Mouse (Mus musculus) frontal cortex, postnatal 14 days (tissue): Measurements from ENCODE around the gene Adgrl3.

Experiments used
- DNase-seq, 2 experiments: peaks; one replicate each; pipeline ENCODE4 v3.0.0; 2022; ENCODE audit warnings: low spot score in 2 of 2

The Adgrl3 gene

DNA sequence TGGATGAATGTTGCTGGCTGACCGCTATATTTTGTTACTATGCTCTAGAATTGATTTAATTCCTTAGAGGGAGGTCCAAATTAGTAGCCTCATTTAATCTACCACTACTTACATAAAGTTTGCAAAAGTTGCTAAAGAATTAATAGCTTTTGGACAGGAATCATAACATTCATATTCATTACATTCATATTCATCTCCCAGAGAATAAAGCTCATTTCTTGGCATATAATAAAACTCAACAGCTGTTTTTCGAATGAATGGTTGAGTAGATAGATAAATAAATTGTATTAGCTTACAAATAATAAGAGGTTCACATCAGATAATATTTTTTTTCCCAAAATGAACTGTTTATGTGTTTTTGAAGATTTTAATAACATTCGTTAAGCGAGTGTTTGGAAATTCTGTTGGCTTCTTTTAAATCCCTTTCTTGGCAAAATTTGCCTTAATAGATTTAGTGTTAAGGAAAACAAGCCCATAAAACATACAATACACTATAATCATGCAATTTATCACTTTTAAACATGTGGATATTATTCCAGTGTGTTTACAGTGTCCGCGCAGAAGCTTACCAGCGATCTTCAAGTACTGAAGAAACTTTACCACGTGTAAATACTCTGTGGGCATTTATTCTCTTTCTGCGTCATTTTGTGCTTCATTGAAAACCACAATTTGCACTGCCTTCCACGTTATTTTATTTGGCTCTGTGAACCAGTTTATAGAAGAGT, 350.4 kb downstream of the Adgrl3 start:
- no peak for DNase-seq

DNA sequence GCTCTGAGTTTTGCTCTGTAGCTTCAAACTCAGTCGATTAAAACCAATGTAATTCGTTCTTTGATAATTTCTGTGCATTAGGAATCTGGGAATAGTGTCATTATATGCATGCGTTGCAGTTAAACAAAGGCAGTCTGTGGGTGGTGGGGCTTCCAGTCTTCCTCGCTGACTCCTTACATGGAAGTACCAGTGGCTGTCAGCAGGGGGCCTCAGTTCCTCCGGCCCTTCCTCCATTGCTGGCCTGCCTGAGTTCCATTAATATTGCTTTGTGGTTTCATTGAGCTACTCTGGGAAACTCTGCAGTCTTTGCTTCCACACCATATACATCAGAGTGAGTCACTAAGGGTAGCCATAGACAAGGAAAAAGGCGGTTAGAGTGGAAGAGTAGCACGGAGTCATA, 356.1 kb downstream of the Adgrl3 start:
- no peak for DNase-seq

DNA sequence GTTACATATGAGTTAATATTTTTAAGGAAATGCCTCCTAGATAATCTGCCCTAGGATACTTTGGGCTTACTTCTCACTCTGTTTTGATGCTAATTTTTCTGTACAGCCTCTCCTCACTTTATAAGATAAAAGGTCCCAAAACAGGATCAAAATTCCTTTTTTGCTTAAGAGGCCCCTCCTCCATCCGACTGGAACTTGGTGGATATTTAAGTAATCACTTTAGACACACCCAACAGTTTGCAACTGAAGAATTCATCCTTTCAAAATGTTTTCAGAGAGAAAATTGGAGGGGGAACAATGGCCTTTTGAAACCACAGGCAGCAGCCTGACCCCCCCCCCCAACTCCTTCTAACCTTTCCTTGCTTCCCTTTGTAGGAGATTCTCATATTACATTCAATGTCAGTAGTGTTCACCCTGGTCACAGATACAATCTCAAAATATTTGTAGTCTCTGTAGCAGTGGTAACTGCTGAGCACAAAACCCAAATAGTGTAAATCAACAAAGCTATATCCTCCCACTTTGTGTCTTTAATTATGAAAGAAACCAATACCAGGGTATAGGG, 385.7 kb downstream of the Adgrl3 start:
- DNase-seq, result no peak

DNA sequence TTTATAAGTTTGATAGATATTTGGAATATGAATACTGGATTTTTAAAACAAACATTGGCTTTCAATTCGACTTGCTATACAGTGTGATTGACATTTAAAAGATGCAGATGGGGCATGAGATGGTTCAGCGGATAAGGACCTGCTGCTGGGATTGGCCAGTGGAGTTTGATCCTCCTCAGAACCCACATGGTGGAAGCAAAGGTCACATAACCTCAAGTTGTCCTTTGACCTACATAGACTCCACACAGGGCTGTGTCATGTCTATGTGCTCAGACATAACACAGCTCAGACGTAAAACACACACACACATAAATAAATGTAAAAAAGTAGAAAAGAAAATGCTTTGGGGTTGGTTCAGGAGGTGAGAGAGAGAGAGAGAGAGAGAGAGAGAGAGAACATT, 397.4 kb downstream of the Adgrl3 start:
- DNase-seq, result no peak

GRCm38 (mm10) chr5:81427393-81427792, 407.5 kb downstream of the Adgrl3 start:
- no peak for DNase-seq

DNA sequence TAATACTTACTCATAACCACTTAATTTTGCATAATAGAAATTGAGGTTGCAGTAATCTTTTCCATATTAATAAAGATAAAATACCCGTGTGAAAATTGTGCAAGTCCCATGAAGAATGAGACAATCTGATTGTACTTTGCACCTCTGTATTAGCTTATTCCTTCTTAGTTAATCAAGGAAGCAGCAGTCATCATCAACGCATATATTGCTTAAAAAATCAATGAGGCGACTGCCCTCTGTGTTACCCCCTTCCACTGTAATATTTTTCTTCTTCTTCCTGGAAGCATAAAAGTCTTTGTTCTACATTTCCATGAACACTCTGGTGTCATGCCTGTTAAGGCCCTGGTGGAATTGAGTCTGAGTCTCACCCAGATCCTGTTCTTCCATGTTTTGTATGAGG, 416.4 kb downstream of the Adgrl3 start:
- DNase-seq, result no peak

DNA sequence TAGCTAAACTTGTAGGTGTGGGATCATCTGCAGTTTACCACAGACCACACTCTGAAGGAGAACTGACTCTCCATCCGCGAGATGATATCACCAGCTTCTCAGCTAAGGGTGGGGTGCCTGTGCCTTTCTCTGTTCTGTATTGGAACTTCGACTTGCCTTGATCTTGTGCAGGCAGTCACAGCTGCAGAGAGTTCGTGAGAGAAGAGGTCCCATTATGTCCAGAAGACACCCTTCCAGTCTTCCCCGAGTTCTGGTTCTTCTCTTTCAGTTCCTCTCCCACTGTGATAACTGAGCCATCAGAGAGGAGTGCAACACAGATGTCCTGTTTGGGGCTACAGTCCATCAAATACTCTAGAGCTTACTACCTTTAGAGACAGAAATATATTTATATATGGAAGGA, 422.2 kb downstream of the Adgrl3 start:
- no peak for DNase-seq

DNA sequence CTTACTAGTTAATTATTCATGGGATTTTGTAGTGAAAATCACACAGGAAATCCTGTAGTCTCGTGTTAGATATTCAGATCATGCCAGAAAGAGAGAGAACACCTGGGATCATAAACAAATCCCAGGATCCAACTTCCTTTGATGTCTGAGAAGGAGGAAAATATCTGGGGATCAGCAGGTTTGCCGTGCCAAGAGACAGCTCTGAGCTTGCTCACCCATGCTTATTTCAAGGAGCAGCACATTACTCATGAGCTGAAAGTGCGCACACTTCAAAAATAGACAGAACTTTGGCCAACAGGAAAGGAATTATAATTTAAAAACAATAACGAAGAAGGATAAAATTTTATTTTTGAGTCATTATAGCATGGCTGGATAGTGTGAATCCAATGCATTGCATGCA, 446.0 kb downstream of the Adgrl3 start:
- no peak for DNase-seq

DNA sequence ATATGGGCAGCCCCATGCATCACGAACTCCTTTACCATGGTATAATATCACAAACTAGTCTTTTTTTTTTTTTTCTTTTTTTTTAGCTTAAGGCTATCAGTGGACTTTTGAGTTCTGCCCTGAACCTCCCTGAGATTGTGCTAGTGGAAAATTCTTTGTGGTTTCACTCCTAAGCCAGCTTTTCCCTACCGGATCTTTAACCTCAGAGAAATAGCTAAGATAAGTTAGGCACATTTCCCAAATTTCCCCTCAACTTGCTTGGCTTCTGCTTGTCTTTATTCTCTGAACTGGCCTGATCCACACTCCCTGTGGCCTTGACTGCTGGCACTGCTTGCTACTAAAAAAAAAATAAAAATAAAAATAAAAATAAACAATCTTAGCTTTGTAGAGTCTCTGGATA, 454.7 kb downstream of the Adgrl3 start:
- DNase-seq, result no peak

DNA sequence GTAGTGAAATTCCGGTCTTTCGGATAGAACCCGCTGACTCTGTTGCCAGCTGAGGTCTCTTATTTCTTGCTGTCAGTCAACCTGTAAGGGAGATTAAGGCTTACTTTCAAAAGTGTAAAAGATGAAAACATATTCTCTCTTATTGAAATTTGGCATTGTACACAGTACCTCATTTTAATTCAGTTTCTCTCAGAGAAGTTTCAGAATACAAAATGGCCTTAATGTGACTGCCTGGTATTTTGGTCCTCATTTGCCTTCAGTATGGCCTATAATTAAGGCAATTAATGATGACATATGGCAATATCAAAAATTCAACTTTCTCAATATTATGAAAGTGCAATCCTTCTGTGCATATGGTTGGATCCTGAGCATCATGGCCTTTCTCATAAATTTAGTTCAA, 455.5 kb downstream of the Adgrl3 start:
- DNase-seq, result no peak

- no peak for DNase-seq
These were observed 456.2 kb downstream of the Adgrl3 start for GRCm38 (mm10) chr5:81475971-81476606.

- DNase-seq, result no peak
These were observed 461.0 kb downstream of the Adgrl3 start for GRCm38 (mm10) chr5:81480911-81481310.

- DNase-seq, result no peak
These were observed 464.0 kb downstream of the Adgrl3 start for GRCm38 (mm10) chr5:81483890-81484289.

- DNase-seq, result no peak
These were observed 481.1 kb downstream of the Adgrl3 start for GRCm38 (mm10) chr5:81501076-81501475.

DNA sequence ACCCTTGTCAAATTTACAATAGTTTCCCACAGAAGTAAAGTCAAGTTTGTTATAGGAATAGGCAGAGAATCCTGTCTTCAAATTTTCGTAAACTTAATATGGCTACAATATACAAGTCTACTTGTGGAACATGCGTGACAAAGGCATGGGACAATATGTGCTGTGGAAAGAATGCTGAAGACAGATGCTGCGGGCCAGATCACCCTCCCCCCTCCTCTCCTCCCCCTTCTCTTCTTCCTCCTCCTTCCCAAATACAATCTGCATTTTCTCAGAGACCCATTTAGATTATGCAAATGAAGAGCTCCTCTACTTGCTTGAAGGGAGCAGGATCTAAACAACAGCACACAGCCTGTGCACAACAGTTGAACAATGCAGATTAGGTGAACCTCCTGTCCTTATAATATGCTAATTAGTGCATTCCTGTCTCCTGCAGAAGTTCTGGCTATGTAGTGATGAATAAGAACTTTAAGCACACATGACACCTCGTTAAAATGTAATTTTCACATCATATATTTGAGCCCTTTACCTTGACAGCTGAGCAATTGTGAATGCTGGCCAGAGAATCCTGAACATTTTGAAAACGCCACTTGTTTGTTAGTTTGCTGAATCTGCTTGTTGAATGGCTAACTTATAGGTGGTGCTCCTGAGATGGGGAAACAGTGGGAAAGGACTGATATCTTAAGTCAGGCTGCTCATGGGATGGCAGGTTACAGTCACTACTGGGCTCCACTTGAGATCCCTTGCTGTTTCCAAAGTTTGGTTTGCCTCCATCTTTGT, 499.0 kb downstream of the Adgrl3 start:
- no peak for DNase-seq

GRCm38 (mm10) chr5:81519497-81520382, 499.8 kb downstream of the Adgrl3 start:
- peak in 1 of 2 experiments; percentile 22 for DNase-seq

GRCm38 (mm10) chr5:81522760-81523159, 502.8 kb downstream of the Adgrl3 start:
- no peak for DNase-seq

GRCm38 (mm10) chr5:81524532-81524961, 504.6 kb downstream of the Adgrl3 start:
- DNase-seq, result no peak

DNA sequence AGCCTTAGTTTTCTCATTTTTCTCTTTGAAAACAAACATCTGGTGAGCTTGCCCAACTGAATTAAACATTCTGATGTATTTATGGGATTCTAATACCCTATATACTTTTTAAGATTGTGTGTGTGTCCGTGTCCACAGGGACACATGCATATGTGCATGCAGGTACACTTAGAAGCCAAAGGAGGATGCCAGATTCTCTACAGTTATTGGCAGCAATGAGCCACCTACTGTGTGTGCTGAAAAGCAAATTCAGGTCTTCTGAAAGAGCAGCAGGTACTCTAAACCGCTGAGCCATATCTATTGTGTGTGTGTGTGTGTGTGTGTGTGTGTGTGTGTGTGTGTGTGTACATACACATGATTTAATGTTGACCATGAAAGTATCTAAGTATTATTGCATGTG, 505.4 kb downstream of the Adgrl3 start:
- no peak for DNase-seq

DNA sequence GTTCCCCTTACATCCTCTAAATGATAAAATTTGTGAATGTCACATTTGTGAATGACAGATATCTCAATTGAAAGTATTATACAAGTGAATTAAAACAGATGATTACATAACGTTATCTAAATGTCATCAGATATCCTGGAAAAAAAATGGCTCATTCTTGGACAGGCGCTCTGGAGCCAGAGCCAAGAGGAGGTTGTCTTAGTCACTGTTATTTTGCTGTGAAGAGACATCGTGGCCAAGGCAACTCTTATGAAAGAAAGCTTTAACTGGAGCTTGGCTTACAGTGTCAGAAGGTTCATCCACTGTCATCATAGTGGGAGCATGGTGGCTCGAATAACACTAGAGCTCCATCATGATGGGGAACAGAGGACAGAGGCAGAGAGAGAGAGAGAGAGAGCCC, 511.7 kb downstream of the Adgrl3 start:
- DNase-seq, result no peak

GRCm38 (mm10) chr5:81550211-81550610, 530.3 kb downstream of the Adgrl3 start:
- no peak for DNase-seq
